Mouse (Mus musculus) heart, adult 8-10 months (tissue): ENCODE measurements around the gene Kirrel. TPM values are rescaled to one million over a fixed set of nuclear protein-coding genes. Genes with fewer than 3 reads are reported as not detected.
"Not testable (repeated sequence)": the region's sequence is repeated elsewhere in the genome, so short reads cannot be mapped to it uniquely, and the experiment has no call there.

Experiments used
- DNase-seq: peaks from one replicate; pipeline ENCODE4 v3.0.0; 2022; ENCODE audit warnings: low spot score
- total RNA-seq, 4 experiments: library from RNA; stranded (reverse); gene quantifications; 2 replicates each; pipeline ENCODE4 v1.2.4; 2022

Gene Kirrel
- total RNA-seq, 4 experiments from 2014 or later: 4.8 to 5.5 (median 5.1) TPM

DNA sequence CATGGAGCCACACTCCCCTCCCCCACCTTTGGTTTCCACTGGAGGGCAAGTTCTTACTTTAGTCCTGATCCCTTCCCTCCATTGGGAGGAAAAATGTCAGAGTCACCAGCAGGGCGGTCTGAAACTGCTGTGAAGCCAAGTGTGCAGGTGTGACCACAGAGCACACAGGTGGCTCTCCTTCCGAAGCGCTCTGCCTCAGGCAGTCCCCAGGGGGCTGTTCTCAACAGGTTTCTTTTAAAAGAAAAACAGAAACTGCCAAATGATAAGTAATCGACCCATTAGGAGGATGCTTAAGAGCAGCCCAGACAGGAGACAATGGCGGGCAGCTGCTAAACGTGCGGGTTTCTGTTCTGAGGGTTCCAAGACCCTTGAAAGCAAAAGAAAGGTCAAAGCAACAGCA, 37.8 kb downstream of the Kirrel start:
- no peak for DNase-seq

DNA sequence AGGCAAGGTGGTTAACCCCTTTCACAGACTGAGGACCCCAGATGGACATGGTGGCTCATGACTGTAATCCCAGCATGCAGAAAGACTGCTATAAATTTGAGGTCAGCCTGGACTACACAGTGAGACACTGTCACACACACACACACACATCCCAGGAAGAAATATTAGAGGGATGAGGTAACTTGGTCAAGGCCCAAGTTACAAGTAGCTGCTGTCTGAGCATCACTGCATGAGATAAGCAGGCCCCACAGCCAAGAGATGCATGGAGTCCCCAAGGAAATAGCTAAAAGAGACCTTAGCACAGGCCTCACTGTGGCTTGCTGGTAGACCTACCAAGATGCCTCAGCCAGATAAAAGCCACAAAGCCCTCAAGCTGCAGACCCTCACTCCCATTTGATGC, 39.6 kb downstream of the Kirrel start:
- DNase-seq: no peak

DNA sequence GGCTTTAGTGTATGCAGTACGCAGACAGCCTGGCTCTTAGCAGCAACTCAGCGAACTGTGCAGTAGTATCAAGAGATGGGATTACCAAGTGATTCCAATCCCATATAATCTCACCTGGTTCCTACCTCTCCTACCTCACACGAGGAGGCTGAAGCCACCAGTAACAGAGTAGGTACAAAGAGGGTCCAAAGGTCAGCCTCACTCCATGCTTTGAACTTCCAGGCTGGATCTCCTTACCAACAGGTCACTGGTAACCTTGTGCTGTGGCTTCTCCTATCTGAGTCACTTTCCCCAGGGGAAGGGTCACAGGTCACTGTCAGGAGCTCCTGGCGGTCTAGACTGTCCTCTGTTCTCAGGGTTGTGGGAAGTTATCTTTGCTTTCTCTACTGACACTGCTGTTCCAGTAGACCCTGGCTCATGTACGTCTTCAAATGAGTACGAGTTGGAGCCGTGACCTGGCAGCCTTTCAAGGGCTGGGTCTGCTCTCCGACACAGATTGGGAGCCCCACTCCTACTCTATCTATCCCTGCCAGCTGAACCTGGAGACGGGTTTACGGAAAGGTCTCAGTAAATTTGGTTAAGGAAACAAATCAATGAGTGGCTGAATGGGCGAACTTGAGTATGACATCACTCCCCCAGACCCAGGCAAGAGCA, 42.7 kb downstream of the Kirrel start:
- DNase-seq: no peak

DNA sequence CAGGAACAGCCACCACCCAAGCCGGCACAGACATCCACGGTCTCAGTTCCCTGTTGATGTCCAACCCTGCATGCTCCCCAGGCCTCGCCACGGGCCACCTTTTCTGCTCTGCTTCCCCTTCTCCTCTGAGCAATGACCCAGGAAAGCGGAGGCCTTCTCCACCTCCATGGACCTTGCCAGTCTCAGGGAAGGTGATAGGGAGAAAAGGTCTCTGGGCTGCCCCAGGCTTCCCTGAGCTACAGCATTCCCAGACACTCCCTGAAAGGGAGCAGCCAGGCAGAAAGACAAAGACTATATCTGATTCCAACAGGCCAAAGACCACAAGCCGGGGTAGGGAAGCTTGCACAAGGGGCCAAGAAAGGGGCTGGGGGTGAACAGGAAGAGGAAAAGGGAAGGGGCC, 43.6 kb downstream of the Kirrel start:
- DNase-seq: no peak

DNA sequence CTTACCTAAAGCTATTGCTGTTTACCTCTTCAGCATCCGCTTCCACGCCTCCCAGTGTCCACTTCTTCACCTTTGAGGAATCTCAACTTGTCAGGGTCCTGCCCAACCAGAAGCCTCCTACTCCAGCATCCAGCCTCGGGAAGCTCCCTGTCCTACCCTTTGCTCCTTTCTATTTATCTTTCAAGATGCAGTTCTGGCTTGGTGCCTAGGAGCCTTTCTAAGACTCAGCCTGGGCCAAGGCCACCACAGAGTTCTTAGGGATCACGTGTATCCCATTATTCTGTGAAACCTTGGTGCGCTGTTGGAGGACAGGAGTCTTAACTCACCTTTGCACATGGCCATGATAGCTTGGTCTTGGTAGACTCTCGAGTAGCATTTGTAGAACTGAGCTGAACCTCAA, 50.8 kb downstream of the Kirrel start:
- DNase-seq: no peak

DNA sequence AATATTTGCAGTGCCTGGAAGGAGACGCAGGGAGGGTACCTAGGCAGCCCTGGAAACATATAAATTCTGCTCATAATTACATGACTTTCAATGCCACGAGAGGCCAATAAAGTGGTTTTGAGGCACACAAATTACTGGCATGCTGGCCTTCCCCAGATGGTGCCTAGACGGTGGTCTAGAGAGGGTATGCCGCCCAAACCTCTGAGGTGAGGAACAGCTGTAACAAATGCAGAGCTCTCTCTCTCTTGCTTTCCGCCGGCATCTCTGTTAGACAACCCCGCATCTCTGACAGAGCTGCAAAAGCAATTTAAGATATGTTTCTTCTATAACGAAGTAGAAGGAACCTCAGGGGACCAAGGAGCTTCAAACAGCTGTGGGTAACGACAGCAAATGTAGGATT, 56.3 kb downstream of the Kirrel start:
- DNase-seq: no peak

DNA sequence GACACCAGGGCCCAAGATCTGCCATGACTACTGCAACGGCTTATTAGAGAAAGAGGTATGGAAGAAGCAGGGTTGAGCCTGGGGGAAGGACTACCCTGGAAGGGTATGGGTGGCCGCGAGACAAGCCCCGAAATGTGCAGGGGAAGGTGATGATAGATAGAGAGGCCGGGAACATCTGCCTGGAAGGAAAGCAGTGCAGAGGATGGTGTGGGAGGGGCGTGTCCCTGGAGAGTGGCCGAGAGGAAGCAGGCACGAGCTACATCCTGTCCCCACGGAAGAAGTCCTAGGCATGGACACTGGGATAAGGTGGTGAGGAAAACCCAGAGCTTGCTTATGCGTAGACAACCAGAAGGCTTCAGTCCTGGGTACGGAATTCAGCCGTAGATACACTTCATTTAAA, 56.9 kb downstream of the Kirrel start:
- no peak for DNase-seq

DNA sequence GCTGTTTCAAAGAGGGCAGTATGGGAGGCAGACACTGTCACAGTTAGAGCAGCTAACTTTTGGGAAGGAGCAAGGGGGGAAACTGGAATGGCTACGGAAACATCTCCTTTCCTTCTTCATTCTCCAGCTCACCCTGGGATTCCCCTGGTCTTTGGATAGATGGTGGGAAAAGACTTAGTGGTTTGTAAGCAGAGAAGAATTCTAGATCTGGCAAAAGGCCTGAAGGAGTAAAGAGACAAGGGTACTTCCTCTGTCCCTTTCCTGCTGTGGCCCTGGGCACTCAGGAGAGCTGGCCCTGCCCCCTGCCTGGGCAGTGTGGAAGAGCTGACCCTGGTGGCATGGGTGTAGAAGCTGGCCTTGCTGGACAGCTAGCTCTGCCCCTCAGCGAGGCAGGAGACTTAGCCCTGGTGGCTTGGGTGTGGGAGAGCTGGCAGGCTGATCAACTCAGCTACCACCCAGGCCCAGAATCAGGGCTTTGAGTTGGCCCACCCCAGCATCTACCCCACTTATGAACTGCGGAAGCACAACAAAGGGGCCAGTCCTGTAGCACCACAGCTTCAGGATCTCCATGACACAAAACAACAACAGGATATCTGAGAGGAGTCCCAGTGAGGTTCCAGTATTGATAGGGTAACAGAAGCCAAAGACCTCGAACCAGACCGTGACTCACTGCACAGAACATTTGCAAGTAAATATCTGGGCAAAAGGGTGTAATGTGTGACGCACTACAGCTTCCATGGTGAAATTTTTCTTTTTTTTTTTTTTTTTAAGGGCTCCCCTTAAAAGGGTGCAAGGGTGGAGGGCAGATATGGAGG, 58.6 kb downstream of the Kirrel start:
- DNase-seq: no peak

DNA sequence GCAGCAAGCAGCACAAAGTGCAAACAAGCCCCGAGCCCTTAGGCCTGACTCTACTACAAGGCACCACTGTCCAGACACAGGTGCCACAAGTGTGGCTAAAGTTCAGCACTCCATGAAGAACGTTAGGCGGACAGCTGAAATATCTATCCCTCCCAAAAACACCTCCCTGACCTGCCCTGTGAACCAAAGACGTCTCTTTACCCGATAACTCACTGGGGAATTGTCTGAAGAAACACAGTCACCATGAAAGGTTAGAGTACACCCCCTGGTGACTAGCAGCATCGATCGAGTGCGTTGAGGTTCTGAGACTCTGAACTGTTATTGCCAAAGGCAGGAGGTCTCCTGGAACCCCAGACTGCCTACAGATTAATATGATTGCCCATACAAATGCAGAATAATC, 59.3 kb downstream of the Kirrel start:
- DNase-seq: no peak

DNA sequence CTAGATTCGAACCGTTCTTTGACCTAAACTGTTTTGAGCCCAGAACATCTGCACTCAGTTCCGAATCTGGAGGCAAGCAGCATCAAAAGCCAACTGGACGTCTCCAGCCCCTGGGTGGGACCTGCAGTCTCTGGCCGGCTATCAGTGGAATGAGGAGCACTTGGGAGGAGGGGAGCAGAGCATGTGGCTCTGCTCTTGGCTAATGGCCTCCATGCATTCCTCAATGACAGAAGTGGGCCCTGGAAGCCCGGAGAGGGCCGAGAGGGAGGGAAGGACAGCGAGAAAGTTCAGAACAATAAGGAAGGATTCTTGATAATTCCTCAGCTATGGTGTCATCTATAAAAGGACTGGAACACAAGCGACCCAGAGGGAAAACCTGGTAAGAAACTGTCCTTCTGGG, 59.7 kb downstream of the Kirrel start:
- peak; percentile 63 for DNase-seq

DNA sequence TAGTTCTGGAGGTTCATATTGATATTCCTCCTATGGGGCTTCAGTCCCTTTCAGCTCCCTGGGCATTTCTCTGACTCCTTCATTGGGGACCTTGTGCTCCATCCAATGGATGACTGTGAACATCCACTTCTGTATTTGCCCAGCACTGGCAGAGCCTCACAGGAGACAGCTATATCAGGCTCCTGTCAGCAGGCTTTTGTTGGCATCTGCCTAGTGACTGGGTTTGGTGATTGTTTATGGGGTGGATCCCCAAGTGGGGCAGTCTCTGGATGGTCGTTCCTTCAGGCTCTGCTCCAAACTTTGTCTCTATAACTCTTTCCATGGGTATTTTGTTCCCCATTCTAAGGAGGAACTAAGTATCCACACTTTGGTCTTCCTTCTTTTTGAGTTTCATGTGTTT, 60.7 kb downstream of the Kirrel start:
- DNase-seq: not testable (repeated sequence)

DNA sequence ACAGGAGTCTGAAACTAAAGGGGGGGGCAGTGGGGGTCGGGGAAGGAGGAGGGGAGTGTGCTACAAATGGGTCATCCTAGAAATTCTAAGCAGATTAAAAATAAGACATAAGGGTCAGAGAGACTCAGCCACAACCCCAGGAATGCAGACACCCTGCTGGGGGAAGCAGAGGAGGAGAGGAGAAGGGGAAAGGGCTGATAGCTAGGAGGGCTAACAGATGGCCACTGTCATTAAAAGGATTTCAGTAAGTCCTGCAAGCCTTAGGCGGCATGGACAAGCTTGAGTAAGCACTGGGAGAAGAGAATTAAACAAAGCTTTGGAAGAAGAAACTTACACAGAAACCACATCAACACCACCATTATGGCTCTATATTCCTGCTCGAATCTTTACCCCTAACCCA, 62.3 kb downstream of the Kirrel start:
- no peak for DNase-seq

DNA sequence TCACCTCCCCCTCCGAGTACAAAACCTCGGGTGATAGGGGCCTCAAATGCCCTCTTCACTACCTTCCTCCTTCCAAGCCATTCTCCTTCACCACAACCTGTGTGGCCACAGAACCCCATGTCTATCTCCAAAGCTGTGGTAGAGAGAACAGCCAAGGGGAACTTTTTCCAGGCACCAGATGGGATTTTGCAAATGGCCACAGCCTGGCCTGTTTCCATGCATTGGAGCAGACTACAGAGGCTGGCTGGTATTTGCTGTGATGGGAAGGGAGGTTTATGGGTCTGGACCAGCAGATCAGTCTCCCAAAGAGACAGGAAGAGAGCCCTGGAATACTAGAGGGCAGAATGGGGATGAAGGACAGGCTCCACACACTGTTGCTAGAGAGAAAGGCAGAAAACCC, 69.7 kb downstream of the Kirrel start:
- DNase-seq: no peak

DNA sequence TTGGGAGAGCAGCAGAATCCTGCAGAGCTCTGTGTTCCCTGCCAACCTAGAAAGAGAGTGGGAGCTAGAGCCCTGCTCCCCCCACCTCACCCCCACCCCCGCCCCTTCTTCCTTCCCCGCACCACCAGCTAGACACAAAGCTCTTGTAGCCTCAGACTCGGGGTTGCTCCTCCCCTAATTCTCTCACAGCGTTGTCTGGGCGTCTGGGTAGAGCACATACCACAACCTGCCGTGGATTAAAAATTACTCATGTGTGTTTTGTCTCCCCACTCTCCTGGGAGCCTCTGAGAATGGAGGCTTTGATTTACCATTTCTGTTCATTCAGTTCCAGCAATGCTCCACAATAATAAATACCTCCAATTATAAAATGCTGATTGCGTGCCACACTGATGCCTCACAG, 72.2 kb downstream of the Kirrel start:
- DNase-seq: no peak

DNA sequence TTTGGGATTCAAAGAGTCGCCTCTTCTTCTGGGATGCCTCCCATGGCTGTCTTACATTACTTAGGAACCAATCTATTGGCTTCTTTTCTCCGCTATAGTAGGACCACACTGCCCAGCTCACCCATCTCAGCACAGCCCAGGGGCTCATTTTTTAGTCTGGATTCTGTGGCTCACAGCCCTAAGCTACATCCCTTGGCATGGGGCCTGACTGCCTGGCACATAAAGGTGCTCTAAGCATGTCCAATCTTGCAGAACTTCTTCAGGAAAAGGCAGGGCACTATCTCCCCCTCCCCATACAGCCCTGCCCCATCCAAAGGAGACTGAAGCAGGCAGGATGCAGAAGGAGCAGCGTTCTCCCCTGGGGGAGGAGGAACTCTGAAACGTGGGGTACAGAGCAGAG, 73.6 kb downstream of the Kirrel start:
- no peak for DNase-seq

DNA sequence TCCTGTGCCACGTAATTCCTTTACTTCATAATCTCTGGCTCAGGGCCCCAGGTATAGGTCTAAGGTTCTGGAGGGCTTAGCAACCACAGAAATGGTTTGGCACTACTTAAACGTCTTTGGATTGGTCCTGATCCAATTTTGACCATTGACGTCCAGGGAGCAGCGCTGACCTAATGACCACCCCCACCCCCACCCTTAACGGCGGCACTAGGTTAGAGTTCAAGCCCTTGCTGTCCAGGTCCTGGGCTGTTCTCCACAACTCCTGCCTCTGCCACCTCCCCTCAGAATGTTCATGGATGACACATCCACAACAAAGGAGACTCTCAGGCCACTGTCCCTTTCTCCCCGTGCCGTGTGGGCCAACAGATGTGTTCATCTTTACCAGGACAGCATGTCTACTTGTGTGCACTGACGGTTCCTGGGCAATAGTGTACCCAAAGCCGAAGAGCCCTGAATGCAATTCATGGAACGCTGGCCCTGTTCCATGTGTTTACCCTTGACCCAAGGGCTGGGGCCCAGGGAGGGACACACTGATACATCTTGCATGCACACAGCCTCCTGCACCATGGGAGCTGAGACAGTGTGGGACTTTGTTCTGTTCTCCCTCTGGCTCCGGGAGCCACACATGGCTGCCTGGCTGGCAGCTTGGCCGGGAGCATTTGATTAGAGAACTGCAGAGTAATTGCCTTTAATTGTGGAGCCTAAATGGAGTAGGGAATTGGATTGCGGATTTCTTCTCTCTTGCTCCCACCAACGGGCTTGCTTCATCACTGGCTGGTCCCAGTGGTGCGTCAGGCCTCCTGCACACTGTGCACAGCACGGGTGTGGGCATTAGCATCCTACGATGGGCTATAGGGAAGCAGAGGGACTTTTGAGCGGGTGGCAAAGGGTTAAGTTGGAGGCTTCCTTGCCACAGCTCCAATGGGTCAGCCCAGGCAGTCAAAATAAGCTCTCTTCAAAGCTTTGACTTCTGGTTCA, 76.3 kb downstream of the Kirrel start:
- no peak for DNase-seq

DNA sequence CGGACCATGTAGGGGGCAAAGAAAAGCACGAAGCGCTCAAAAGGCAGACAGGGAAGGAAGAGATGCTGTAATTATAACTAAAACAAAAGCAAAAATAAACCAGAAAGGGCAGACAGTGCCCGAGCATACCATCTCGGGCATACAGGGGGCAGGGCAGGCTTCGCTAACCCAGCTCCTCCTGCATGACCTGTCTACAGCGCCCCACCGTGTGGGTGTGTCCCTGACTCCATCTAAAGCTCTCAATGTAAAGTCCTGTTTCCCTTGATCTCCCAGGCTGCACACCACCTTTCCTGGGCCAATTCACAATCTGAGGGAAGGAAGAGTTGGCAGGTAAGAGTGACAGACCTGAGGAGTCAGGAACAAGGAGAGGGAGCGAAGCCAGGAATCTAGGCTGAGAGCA, 77.3 kb downstream of the Kirrel start:
- DNase-seq: no peak

DNA sequence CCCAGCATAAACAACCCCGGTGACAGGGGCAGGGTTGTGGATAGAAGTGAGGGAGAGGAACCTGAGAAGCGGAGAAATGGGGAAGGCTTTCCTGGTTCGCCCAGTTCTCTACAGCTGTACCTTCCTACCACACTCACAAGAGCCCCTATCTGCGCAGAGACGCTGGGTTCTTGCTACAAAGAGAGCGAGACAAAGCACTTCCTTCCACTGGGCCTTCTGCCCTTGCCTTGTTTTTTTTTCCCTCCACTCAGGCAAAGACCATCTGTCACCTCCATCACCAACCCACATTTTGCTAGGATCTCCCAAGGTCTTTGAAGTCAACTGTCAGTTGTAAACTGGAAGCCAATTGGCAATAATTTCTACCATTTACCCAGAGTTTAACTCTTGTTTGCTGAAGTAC, 80.8 kb downstream of the Kirrel start:
- no peak for DNase-seq

DNA sequence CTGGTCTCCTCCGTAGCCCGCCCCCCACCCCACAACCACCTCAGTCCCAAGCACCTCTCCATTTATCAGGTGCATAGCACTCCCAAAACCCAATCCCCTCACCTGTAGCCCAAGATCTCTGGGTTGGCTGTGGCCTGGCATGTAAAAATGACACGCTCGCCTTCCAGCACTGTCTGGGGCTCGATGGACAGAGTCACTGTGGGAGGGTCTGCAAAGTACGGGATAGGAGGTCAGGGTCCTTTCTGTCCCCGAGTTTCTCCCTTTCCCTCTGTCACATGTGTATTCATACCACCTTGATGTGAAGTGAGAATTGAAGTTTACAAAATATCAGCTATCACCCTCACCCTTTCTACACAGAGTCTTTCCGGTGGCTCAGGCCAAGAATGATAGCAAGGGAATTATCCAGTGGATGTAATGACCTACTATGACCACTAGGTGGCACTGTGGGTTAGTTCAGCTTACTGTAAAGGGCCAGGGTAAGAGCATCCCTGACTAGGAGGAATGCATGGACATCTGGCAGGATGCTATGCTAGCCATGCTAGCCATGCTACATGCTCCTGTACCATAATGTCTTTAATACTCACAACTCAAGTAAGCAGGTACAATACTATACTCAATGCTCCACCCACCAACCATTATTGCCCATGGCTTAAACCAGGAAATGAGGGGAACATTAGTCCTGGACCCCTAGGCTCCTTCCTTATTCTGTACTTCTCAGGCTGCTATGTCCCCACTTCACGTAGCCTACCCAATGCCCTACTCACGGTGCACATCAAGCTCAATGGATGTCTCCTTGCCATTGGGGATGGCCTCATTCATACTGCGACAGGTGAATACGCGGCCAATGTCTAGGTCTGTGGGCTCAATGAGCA, 84.6 kb downstream of the Kirrel start:
- peak; percentile 75 for DNase-seq

DNA sequence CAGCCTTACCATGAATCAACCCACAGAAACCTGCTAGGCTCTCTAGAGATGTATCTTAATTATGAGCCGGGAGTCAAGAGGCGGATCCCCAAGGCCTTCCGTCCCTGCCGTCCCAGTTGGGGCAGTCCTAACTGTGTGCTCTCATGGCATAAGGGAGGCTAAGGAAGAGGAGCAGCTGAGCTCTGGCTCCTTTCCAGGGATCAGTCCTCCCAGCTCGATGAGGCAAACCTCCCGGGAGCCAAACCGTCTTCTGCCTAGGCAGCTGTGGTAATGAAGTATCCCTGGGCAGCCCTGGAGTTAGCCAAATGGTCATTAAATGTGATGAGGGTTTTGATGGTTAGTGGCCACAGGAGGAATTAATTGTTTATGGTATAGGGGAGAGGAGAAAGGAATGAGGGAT, 87.4 kb downstream of the Kirrel start:
- peak; percentile 21 for DNase-seq

DNA sequence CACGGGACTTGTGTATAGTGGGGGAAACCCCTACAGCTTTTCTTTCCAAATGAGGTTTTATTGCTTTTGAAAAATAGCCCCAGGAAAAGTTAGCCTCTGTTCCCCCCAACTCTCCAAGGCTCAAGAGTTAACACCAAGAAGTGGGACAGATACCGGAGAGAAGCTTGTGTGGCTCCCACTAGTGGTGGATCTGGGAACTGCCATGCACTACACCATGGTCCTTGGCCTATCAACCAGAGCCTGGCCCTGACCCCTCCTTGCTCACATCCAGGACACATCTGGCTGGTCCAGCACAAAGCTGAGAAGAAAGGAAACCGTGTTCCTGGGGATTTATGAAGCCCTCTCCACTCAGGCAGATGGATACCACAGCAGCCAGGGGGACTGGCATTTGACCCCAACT, 92.3 kb downstream of the Kirrel start:
- DNase-seq: peak; percentile 38
